Mouse (Mus musculus) CH12.LX (cell line): ENCODE measurements at regions not wholly inside any gene's neighbourhood (a gene's known extent, or its start where the extent isn't known, plus 50 kb on each side); places are given as distances from the start of the nearest gene placed in this dataset.

Experiments
- DNase-seq: peaks from one replicate; pipeline ENCODE4 v3.0.0-alpha.2; 2013; ENCODE audit errors: extremely low read depth
- H3K27ac ChIP-seq: 2 replicates; pipeline ENCODE4 v1.5.1; 2012; ENCODE audit warnings: low read depth, mild to moderate bottlenecking, control low read depth, moderate library complexity; ENCODE audit not compliant: insufficient read depth
- H3K27me3 ChIP-seq: replicated peaks from 2 replicates; pipeline ENCODE3; 2012; ENCODE audit warnings: inconsistent platforms
- H3K36me3 ChIP-seq, 2 experiments: replicated peaks in 1 of 2; 2 replicates each; pipeline versions ENCODE3 to v1.6.1; 2012; ENCODE audit warnings: inconsistent platforms in 1 of 2, low read length in 1 of 2, mild to moderate bottlenecking in 1 of 2, mixed read lengths in 1 of 2, moderate library complexity in 1 of 2; ENCODE audit not compliant: control insufficient read depth in 1 of 2, insufficient read depth in 1 of 2
- H3K4me1 ChIP-seq, 2 experiments: 2 replicates each; pipeline ENCODE4 v1.6.1; 2012; ENCODE audit warnings: inconsistent platforms in 1 of 2, moderate library complexity in 1 of 2; ENCODE audit not compliant: insufficient read depth in 2 of 2, control insufficient read depth in 1 of 2
- H3K4me2 ChIP-seq: 2 replicates; pipeline ENCODE4 v1.6.1; 2012; ENCODE audit warnings: low read depth, mild to moderate bottlenecking, control low read depth; ENCODE audit not compliant: poor library complexity, insufficient read depth, severe bottlenecking
- H3K4me3 ChIP-seq, 3 experiments: fragments of 150-350 bp in 1 of 3; sonication (generic) in 1 of 3; replicated peaks in 1 of 3; 2 replicates each; pipeline versions ENCODE3 to v1.5.1; 2011 to 2012; ENCODE audit warnings: low read depth in 2 of 3, low read length in 2 of 3, mild to moderate bottlenecking in 2 of 3, moderate library complexity in 2 of 3, control low read depth in 1 of 3, improper control_type of control experiment in 1 of 3, inconsistent platforms in 1 of 3, mixed read lengths in 1 of 3; ENCODE audit not compliant: poor library complexity in 1 of 3
- H3K79me2 ChIP-seq: replicated peaks from 2 replicates; pipeline ENCODE4 v1.6.1; 2012; ENCODE audit warnings: mild to moderate bottlenecking, moderate library complexity; ENCODE audit not compliant: control insufficient read depth, poor library complexity, insufficient read depth, severe bottlenecking; ENCODE audit errors: extremely low read depth
- H3K9ac ChIP-seq: 2 replicates; pipeline ENCODE4 v1.6.1; 2012; ENCODE audit warnings: low read depth, mild to moderate bottlenecking, control low read depth, moderate library complexity; ENCODE audit not compliant: insufficient read depth
- H3K9me3 ChIP-seq: replicated peaks from 2 replicates; pipeline ENCODE3; 2012; ENCODE audit warnings: low read length, inconsistent platforms, mixed read lengths
- BHLHE40 ChIP-seq: IDR thresholded peaks from 2 replicates; pipeline ENCODE4 v1.6.1; 2011; ENCODE audit warnings: mild to moderate bottlenecking, low read depth, low read length, improper control_type of control experiment
- CHD1 ChIP-seq: IDR thresholded peaks from 2 replicates; pipeline ENCODE4 v1.6.1; 2012; ENCODE audit warnings: low read depth, low read length, improper control_type of control experiment, inconsistent platforms
- CHD2 ChIP-seq: IDR thresholded peaks from 2 replicates; pipeline ENCODE4 v1.6.1; 2011; ENCODE audit warnings: low read length, improper control_type of control experiment
- CTCF ChIP-seq, 2 experiments: IDR thresholded peaks in 1 of 2; conservative IDR thresholded peaks in 1 of 2; 2 replicates each; pipeline ENCODE4 v1.5.1; 2011 to 2012; ENCODE audit warnings: low read depth in 2 of 2, low read length in 2 of 2, improper control_type of control experiment in 1 of 2, inconsistent platforms in 1 of 2, mild to moderate bottlenecking in 1 of 2, moderate library complexity in 1 of 2
- E2F4 ChIP-seq: IDR thresholded peaks from 2 replicates; pipeline ENCODE4 v1.6.1; 2011; ENCODE audit warnings: low read depth, low read length, improper control_type of control experiment; ENCODE audit not compliant: insufficient replicate concordance
- ELF1 ChIP-seq: IDR thresholded peaks from 2 replicates; pipeline ENCODE4 v1.6.1; 2014; ENCODE audit warnings: low read depth, mild to moderate bottlenecking, inconsistent platforms, low read length, improper control_type of control experiment
- EP300 ChIP-seq: IDR thresholded peaks from 2 replicates; pipeline ENCODE4 v1.6.1; 2011; ENCODE audit warnings: low read length, improper control_type of control experiment
- ETS1 ChIP-seq: conservative IDR thresholded peaks from 2 replicates; pipeline ENCODE4 v1.6.1; 2012; ENCODE audit warnings: low read depth, mild to moderate bottlenecking, inconsistent platforms, low read length, improper control_type of control experiment, moderate library complexity
- GABPA ChIP-seq: IDR thresholded peaks from 2 replicates; pipeline ENCODE4 v1.6.1; 2012; ENCODE audit warnings: low read depth, low read length, improper control_type of control experiment, inconsistent platforms; ENCODE audit not compliant: insufficient replicate concordance
- JUN ChIP-seq: IDR thresholded peaks from 2 replicates; pipeline ENCODE4 v1.6.1; 2011; ENCODE audit warnings: low read depth, mild to moderate bottlenecking, low read length, improper control_type of control experiment, moderate library complexity; ENCODE audit not compliant: insufficient read depth
- KAT2A ChIP-seq: IDR thresholded peaks from 2 replicates; pipeline ENCODE4 v1.6.1; 2012; ENCODE audit warnings: low read length, improper control_type of control experiment, inconsistent platforms; ENCODE audit not compliant: insufficient replicate concordance
- MAFK ChIP-seq: IDR thresholded peaks from 2 replicates; pipeline ENCODE4 v1.6.1; 2011; ENCODE audit warnings: low read length, improper control_type of control experiment; ENCODE audit not compliant: insufficient replicate concordance
- MAX ChIP-seq: IDR thresholded peaks from 2 replicates; pipeline ENCODE4 v1.6.1; 2011; ENCODE audit warnings: low read length, improper control_type of control experiment
- MAZ ChIP-seq: IDR thresholded peaks from 2 replicates; pipeline ENCODE4 v1.6.1; 2012; ENCODE audit warnings: low read depth, mild to moderate bottlenecking, inconsistent platforms, low read length, improper control_type of control experiment, moderate library complexity
- MXI1 ChIP-seq: IDR thresholded peaks from 2 replicates; pipeline ENCODE4 v1.6.1; 2011; ENCODE audit warnings: mild to moderate bottlenecking, low read depth, low read length, improper control_type of control experiment
- NELFE ChIP-seq: IDR thresholded peaks from 2 replicates; pipeline ENCODE4 v1.6.1; 2011; ENCODE audit warnings: low read depth, low read length, improper control_type of control experiment
- NRF1 ChIP-seq: IDR thresholded peaks from 2 replicates; pipeline ENCODE4 v1.6.1; 2014; ENCODE audit warnings: low read depth, mild to moderate bottlenecking, inconsistent platforms, low read length, improper control_type of control experiment, moderate library complexity
- RAD21 ChIP-seq: IDR thresholded peaks from 2 replicates; pipeline ENCODE4 v1.6.1; 2011; ENCODE audit warnings: low read depth, mild to moderate bottlenecking, low read length, improper control_type of control experiment, moderate library complexity
- SIN3A ChIP-seq: IDR thresholded peaks from 2 replicates; pipeline ENCODE4 v1.6.1; 2012; ENCODE audit warnings: low read length, improper control_type of control experiment, inconsistent platforms
- SMC3 ChIP-seq: IDR thresholded peaks from 2 replicates; pipeline ENCODE4 v1.6.1; 2011; ENCODE audit warnings: low read depth, low read length, improper control_type of control experiment
- TBP ChIP-seq: conservative IDR thresholded peaks from 2 replicates; pipeline ENCODE4 v1.6.1; 2011; ENCODE audit warnings: low read depth, low read length, improper control_type of control experiment
- TCF12 ChIP-seq: IDR thresholded peaks from 2 replicates; pipeline ENCODE4 v1.6.1; 2014; ENCODE audit warnings: low read depth, mild to moderate bottlenecking, inconsistent platforms, low read length, improper control_type of control experiment
- UBTF ChIP-seq: IDR thresholded peaks from 2 replicates; pipeline ENCODE4 v1.6.1; 2012; ENCODE audit warnings: low read depth, mild to moderate bottlenecking, inconsistent platforms, low read length, improper control_type of control experiment, moderate library complexity
- USF1 ChIP-seq: IDR thresholded peaks from 2 replicates; pipeline ENCODE4 v1.6.1; 2014; ENCODE audit warnings: low read depth, mild to moderate bottlenecking, inconsistent platforms, low read length, improper control_type of control experiment
- ZC3H11A ChIP-seq: IDR thresholded peaks from 2 replicates; pipeline ENCODE4 v1.6.1; 2012; ENCODE audit warnings: low read depth, mild to moderate bottlenecking, inconsistent platforms, low read length, improper control_type of control experiment
- ZKSCAN1 ChIP-seq: IDR thresholded peaks from 2 replicates; pipeline ENCODE4 v1.6.1; 2012; ENCODE audit warnings: low read depth, inconsistent platforms, low read length, improper control_type of control experiment, borderline replicate concordance
- ZMIZ1 ChIP-seq: IDR thresholded peaks from 2 replicates; pipeline ENCODE4 v1.6.1; 2012; ENCODE audit warnings: low read depth, mild to moderate bottlenecking, inconsistent platforms, low read length, improper control_type of control experiment
- ZNF384 ChIP-seq: IDR thresholded peaks from 2 replicates; pipeline ENCODE4 v1.6.1; 2012; ENCODE audit warnings: low read depth, low read length, improper control_type of control experiment, inconsistent platforms
- dilution Hi-C: fragments of 300-500 bp; cut with MboI; formaldehyde crosslinking; loops from 2 replicates; pipeline ENCODE4 v1.14.3; 2020; ENCODE audit warnings: low sequenced_read_pairs; ENCODE audit not compliant: extremely low pct_unique_long_range_greater_than_20kb, extremely low pct_ligation_motif_present
- in situ Hi-C: fragments of 300-500 bp; cut with MboI; formaldehyde crosslinking; loops from 3 replicates; pipeline ENCODE4 v1.14.3; 2019; ENCODE audit warnings: low sequenced_read_pairs, low pct_ligation_motif_present, low pct_unique_long_range_greater_than_20kb, mixed read lengths

DNA sequence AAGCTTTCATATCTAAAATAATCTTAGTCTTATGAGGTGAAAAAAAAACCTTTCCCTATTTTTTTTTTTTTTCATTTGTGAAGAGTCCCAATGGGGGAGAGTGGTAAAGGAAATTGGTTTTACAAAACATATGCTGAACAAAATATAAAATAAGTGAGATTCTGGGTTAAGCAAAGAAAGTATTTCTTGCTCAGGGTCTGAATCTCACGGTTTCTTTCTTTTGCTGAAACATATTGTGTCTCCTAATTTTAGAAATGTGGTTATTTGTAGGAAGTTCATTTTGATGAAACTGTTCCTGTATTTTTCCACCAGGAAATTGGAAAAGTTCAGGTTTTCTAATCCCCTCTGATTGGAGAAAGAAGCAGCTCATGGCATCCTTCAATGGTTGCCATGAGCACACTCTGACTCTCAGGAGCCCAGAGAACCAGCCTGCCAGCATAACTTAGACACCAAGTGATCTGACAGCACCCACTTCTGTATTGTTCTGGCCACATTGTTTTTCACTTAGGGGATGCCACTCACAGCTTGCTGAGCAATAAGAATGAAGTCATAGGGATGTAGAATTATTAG, 365.9 kb upstream of the Camk1g start:
- H3K36me3 ChIP-seq = no peaks in the 10 kb centered on the region
- H3K4me2 ChIP-seq = no peak overlapping the region
- in situ Hi-C loops = no loop called here
- DNase-seq = no peak
- TF ChIP-seq BHLHE40 (no peak), UBTF (no peak), ZC3H11A (no peak), ETS1 (no peak), SMC3 (no peak), NELFE (no peak), RAD21 (no peak), MAZ (no peak), MAFK (no peak), E2F4 (no peak), ELF1 (no peak)
- H3K27ac ChIP-seq = no peak overlapping the region
- no peaks in the 10 kb centered on the region for H3K79me2 ChIP-seq
- peaks cover 55% of the 10 kb centered on the region for H3K27me3 ChIP-seq
- H3K9me3 ChIP-seq = no peaks in the 10 kb centered on the region
- no peak overlapping the region for H3K4me3 ChIP-seq
- no peaks in the 10 kb centered on the region for H3K4me1 ChIP-seq
- dilution Hi-C loops = no loop called here
- H3K9ac ChIP-seq = no peak overlapping the region

DNA sequence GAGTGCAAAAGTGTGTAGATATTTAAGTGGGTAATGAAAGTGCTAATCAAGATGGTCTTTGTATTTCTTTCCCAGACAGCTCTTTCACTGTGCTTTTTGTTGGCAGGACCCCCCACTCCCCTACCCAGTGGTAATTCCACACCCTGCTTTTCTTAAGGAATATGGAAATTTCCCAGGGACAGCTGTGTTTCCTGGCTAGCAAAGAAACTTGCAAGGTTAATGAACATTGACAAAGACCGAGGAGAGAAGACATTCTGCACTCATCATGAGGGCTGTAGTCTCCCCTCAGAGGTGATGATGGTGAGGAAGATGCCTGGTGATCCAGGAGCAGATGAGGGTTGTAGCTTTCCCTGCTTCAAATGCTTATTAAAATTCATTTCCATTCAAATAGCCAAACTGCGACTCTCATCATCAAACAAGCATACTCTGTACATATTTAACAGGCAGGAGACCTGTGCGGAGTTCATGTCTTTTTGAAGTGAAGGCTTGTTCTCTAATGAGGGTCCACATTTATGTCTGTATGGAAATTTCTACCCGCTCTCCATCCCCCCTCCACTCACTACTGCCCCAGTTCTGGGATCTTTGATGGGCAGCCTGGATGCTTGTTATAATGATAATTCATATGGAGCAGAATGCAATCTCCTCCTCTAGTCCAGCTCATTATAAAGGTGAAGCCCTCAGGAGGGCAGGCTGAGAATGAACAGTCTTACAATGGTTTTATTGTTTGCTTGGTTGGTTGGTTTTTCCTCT, 364.1 kb upstream of the Camk1g start:
- Histone ChIP-seq H3K4me2 (no peak overlapping the region), H3K9me3 (no peaks in the 10 kb centered on the region), H3K79me2 (no peaks in the 10 kb centered on the region), H3K4me1 (no peaks in the 10 kb centered on the region), H3K9ac (no peak overlapping the region), H3K27me3 (peaks cover 66% of the 10 kb centered on the region), H3K36me3 (no peaks in the 10 kb centered on the region), H3K27ac (no peak overlapping the region), H3K4me3 (no peak overlapping the region)
- in situ Hi-C loops = no loop called here
- no peak for TF ChIP-seq CHD1
- no peak for TF ChIP-seq KAT2A
- TF ChIP-seq MAZ = no peak
- TF ChIP-seq TBP = no peak
- TF ChIP-seq NELFE = no peak
- no peak for TF ChIP-seq ZNF384
- TF ChIP-seq CHD2 = no peak
- TF ChIP-seq ZMIZ1 = no peak
- no peak for TF ChIP-seq EP300
- no peak for TF ChIP-seq MXI1
- TF ChIP-seq CTCF (conservative IDR thresholded peaks at IDR 0.05 in 1 of 2, IDR thresholded peaks at IDR 0.05 in 1 of 2; ENCODE audit: low read depth in 2 of 2, low read length in 2 of 2) = no peak
- TF ChIP-seq GABPA = no peak
- TF ChIP-seq USF1 = no peak
- no peak for TF ChIP-seq JUN
- TF ChIP-seq NRF1 = no peak
- no peak for TF ChIP-seq TCF12
- no peak for TF ChIP-seq SIN3A
- no peak for TF ChIP-seq MAX
- TF ChIP-seq ZKSCAN1 = no peak
- no peak for DNase-seq
- dilution Hi-C loops = no loop called here
